Comparison of ENCODE assay signal across 9 mouse cellular contexts in genomic region chr7:118252349-118252748, GRCm38 (mm10). TPM values are rescaled to one million over a fixed set of nuclear protein-coding genes. Genes with fewer than 3 reads are reported as not detected.
DNase-seq lines count a peak whose midpoint lies in the region; ATAC-seq lines count a peak whose summit lies in the region.
"Had no signal": no experiment of that assay in that cellular context is flagged by ENCODE, and none has a peak within 500 bp of the region (broad histone marks: within the 10 kb centered on the region; RNA-seq: fewer than 3 reads in every experiment).

No protein-coding gene starts in this region.

- no peak overlapping the region for H3K4me2 ChIP-seq in intestine, embryonic 15.5 days (replicated peaks)
- H3K4me2 ChIP-seq in midbrain, embryonic 14.5 days (ENCODE audit: low read length): no peak overlapping the region
- no peak overlapping the region for H3K4me2 ChIP-seq in midbrain, embryonic 11.5 days
- H3K4me2 ChIP-seq: limb, embryonic 15.5 days had no signal

- H3K4me3 ChIP-seq in intestine, embryonic 15.5 days (replicated peaks): no peak overlapping the region
- H3K4me3 ChIP-seq in midbrain, embryonic 14.5 days (replicated peaks; ENCODE audit: low read depth, low read length): no peak overlapping the region
- no peak overlapping the region for H3K4me3 ChIP-seq in midbrain, embryonic 11.5 days (ENCODE audit: low read depth, low read length)
- H3K4me3 ChIP-seq: limb, embryonic 15.5 days had no signal

- H3K4me1 ChIP-seq in intestine, embryonic 15.5 days (replicated peaks): 0 out of 2 replicates have a peak, but pooled peaks cover 12% of the 10 kb centered on the region
- H3K4me1 ChIP-seq in midbrain, embryonic 14.5 days (ENCODE audit: control insufficient read depth, insufficient read depth, low read length): no peaks in the 10 kb centered on the region
- H3K4me1 ChIP-seq in midbrain, embryonic 11.5 days (ENCODE audit: control insufficient read depth, insufficient read depth, low read length): no peaks in the 10 kb centered on the region

- WGBS in intestine, embryonic 15.5 days: 24% methylated on average over 4 of the region's 4 CpGs
- WGBS in midbrain, embryonic 14.5 days: 41% methylated on average over 4 of the region's 4 CpGs
- WGBS in midbrain, embryonic 11.5 days: 45% methylated on average over 4 of the region's 4 CpGs

- H3K9ac ChIP-seq in intestine, embryonic 15.5 days: no peak overlapping the region
- H3K9ac ChIP-seq in midbrain, embryonic 14.5 days (replicated peaks; ENCODE audit: low read length): no peak overlapping the region
- H3K9ac ChIP-seq in midbrain, embryonic 11.5 days (ENCODE audit: low read length): no peak overlapping the region
- H3K9ac ChIP-seq: limb, embryonic 15.5 days had no signal

- no peak overlapping the region for H3K27ac ChIP-seq in intestine, embryonic 15.5 days
- H3K27ac ChIP-seq in midbrain, embryonic 14.5 days (replicated peaks; ENCODE audit: low read depth, low read length): no peak overlapping the region
- H3K27ac ChIP-seq in midbrain, embryonic 11.5 days (ENCODE audit: low read depth, low read length): no peak overlapping the region
- H3K27ac ChIP-seq: limb, embryonic 15.5 days had no signal

- H3K27me3 ChIP-seq in intestine, embryonic 15.5 days (replicated peaks): no peaks in the 10 kb centered on the region
- no peaks in the 10 kb centered on the region for H3K27me3 ChIP-seq in midbrain, embryonic 14.5 days (ENCODE audit: control insufficient read depth, insufficient read depth, low read length)
- H3K27me3 ChIP-seq in midbrain, embryonic 11.5 days (ENCODE audit: control insufficient read depth, insufficient read depth, low read length): no peaks in the 10 kb centered on the region
- H3K27me3 ChIP-seq: limb, embryonic 15.5 days had no signal

- ATAC-seq in intestine, embryonic 15.5 days: peak; percentile 65
- ATAC-seq in midbrain, embryonic 14.5 days (ENCODE audit: low FRiP score, low TSS enrichment): no peak
- ATAC-seq in midbrain, embryonic 11.5 days (ENCODE audit: low FRiP score): no peak

- H3K36me3 ChIP-seq in intestine, embryonic 15.5 days: no peaks in the 10 kb centered on the region
- no peaks in the 10 kb centered on the region for H3K36me3 ChIP-seq in midbrain, embryonic 14.5 days (ENCODE audit: control insufficient read depth, insufficient read depth, low read length)
- H3K36me3 ChIP-seq in midbrain, embryonic 11.5 days (ENCODE audit: control insufficient read depth, insufficient read depth, low read length): no peaks in the 10 kb centered on the region
- H3K36me3 ChIP-seq: limb, embryonic 15.5 days had no signal

- peak; percentile 41 to 74 for DNase-seq in urinary bladder, adult 18-20 months (ENCODE audit: low spot score in 2 of 2)
- no peak for DNase-seq in urinary bladder, postnatal 10 days (ENCODE audit: low spot score)
- peak; percentile 85 for DNase-seq in fat pad, adult 2 months (ENCODE audit: extremely low read depth, low read depth, low spot score)
- peak; percentile 92 for DNase-seq in skeletal muscle tissue, adult 2 months (ENCODE audit: low read depth, low spot score)
- DNase-seq in midbrain, embryonic 14.5 days: no peak
- no peak for DNase-seq in midbrain, embryonic 11.5 days (ENCODE audit: low spot score, missing footprints)
- no peak for DNase-seq in spleen, postnatal 10 days (ENCODE audit: low spot score in 2 of 2)

- H3K9me3 ChIP-seq in intestine, embryonic 15.5 days: no peaks in the 10 kb centered on the region
- H3K9me3 ChIP-seq in midbrain, embryonic 14.5 days (ENCODE audit: control insufficient read depth, low read length): no peaks in the 10 kb centered on the region
- H3K9me3 ChIP-seq in midbrain, embryonic 11.5 days (ENCODE audit: control insufficient read depth, low read length): no peaks in the 10 kb centered on the region
- H3K9me3 ChIP-seq: limb, embryonic 15.5 days had no signal

RNA-seq across cellular contexts. Expression of gene Smg1, which starts 8.9 kb away (rescaled TPM):
- polyA plus RNA-seq in intestine, embryonic 15.5 days (2015; fragmentation: Nextera tagmentation; extraction: Ambion mirVana): 16.8 and 18.0 TPM in 2 replicates
- polyA plus RNA-seq in midbrain, embryonic 14.5 days (2014; fragmentation: Nextera tagmentation; extraction: Ambion mirVana): 31.7 and 38.4 TPM in 2 replicates
- 17.4 and 19.1 TPM in 2 replicates for polyA plus RNA-seq in midbrain, embryonic 11.5 days (2014; fragmentation: Nextera tagmentation; extraction: Ambion mirVana)

Comparison
In these comparisons a context has a peak if more than half of its experiments do, and no peak if none do; other contexts are left out.
1. DNase-seq: peak in urinary bladder, adult 18-20 months (2 of 2), fat pad, adult 2 months (single experiment) and skeletal muscle tissue, adult 2 months (single experiment); none in urinary bladder, postnatal 10 days (single experiment), midbrain, embryonic 14.5 days (single experiment), midbrain, embryonic 11.5 days (single experiment) and spleen, postnatal 10 days (0 of 2).